Mouse (Mus musculus) thymus, postnatal 0 days (tissue): Measurements from ENCODE around the gene Dnmt3l. TPM values are rescaled to one million over a fixed set of nuclear protein-coding genes. Genes with fewer than 3 reads are reported as not detected.

Source experiments
- DNase-seq: peaks from one replicate; pipeline ENCODE4 v3.0.0-alpha.2; 2015; ENCODE audit warnings: low spot score
- polyA plus RNA-seq: library from polyadenylated mRNA; unstranded; fragments of >200 nt; fragmentation: Nextera tagmentation; extraction: Ambion mirVana; gene quantifications from 2 replicates; pipeline ENCODE4 v1.2.1, GENCODE M21; 2015

Dnmt3l gene
- polyA plus RNA-seq, 1 experiment from 2014 or later: 0.69 TPM

DNA sequence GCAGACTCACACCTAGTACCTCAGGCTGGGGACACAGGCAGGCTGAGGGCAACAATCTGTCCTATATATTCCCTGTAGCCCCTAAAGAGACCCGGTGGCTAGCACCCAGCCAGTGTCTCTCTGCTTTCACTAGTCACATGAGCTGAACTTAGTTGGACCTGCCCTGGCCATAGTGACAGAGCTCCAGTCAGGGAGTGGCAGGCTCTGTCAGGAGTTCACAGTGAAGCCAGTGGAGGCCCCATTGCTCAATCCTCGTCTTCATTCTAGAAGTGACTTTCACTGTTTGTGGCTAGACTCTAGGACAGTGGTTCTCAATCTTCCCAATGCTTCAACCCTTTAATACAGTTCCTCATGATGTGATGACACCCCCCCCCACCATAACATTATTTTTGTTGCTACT lies 9.8 kb upstream of the Dnmt3l start:
- DNase-seq: no peak

DNA sequence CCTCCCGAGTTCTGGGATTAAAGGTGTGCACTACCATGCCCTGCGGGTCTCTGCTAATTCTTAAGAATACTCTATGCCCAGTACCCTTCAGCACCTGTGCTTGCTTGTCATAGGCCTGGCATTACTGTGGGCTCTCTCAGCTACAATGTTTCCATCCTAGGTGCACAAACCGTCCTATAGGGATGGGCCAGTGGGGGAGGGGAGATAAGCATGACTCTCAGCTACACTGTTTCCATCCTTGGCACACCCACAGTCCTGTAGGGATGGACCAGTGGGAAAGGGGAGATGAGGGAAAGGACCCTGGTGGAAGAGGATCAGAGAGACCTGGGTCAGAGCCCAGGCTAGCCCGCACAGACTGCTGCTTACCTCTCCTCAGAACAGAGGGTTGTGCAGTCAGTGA lies 4.6 kb upstream of the Dnmt3l start:
- DNase-seq: no peak

DNA sequence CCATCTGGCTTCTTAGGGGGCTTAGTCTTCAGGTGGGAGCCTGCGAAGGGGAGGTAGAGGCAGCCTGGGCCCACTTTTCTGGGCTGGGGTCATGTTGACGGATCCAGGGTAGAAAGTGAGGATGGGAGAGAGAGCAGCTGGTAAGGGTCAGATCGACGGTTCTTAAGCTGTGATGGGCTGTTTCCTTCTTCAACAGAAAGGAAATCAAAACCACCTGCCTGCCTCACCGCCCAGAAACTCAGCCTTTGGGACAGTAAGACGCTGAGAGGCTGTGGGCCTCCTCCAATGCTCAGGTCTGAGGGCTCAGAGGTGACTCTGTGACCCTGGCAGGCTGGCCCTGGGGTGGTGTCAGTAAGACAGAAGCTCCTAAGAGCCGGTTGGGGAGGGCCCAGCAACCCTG lies 349 bp downstream of the Dnmt3l start:
- DNase-seq: no peak

DNA sequence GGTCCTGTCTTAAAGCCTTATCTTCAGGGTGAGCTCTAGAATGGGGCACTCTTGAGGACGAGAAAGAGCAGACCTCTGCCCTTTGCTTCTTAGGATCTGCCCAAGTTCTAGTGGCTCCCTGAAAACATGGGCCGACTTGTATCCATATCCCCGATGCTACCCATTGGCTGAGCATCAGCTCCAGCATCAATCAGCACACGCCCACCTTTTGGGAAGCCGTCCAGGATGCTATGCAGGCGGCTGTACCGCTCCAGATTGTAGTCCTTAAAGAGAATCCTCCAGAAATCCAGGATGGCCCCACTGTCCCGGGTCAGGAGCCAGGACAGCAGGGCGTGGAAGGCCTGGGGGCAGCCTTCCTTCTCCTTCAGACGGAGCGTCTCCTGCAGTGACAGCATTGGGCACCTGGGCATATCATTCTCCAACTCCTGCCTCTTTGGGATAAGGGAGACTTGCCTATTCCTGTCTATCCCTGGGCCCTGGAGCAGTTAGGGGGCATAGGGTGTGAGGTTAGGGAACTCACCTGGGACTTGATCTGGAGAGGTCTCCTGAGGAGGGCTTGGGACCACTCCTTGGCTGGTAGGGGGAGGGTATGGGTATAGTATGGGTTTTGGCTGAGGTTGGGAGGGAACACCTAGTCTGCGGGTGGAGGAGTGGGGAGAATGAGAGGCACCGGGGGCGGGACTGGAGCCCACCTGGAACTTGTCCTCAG lies 1.1 kb downstream of the Dnmt3l start:
- DNase-seq: no peak

DNA sequence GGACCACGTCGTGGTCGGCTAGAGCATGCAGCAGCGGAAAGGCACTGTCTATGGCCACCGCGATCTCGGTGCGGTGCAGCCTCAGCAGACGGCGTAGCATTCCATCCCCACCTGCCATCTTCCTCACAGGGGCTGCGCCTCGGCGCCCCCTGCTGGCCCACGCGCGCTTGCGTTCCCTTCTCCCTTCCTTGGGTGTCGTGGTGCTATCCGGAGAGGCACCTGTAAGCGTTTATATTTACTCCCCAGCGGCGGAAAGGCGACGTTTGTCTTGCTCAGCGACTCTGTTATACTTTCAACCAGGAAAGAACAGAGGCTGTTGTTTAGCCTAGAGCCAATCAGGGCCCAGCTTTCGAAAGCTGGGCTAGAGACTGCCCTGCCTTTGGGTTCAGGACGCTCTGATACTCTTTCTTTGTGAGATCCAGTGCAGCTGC lies 1.7 kb downstream of the Dnmt3l start, which contains the start of gene Aire:
Gene Aire (minus strand): TSS at position 205 of the 431 bp plus-strand sequence.
- peak; percentile 91 for DNase-seq

DNA sequence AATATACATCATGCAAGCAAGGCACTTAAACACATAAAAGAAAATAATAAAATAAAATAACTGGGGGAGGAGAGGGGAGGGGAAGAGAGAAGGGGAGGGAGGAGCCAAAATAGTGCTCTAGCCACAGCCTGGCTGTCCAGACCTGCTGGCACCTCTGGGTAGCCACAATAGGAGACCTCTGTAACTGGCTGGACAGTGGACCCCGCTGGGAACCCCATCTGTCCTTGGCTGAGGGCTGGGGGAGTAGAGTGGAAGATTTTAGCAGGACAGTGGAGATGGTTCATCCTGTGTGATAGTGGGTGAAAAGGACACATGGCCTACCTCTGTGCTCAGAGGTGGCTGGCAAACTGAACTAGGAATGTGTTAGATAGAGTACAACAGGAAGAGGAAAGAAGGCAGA lies 2.8 kb downstream of the Dnmt3l start:
- DNase-seq: no peak

DNA sequence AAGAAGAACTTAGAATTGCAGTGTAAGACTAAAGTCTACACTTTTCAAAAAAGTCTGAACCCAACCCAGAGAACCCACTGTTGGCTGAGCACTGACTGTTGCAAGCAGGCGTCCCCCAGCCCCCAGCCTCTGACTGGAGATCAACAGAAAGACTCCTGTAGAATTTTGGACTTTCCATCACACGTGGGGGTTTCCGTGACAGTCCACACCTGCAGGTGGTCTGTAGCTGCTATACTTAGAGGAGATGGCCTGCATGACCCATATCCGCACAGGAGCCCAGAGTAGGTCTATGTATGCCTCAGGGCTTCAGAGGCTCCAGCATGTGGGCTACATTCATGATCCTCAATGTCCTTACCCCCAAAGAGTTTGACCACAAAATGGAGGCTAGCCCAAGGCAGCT lies 4.6 kb downstream of the Dnmt3l start:
- DNase-seq: no peak

DNA sequence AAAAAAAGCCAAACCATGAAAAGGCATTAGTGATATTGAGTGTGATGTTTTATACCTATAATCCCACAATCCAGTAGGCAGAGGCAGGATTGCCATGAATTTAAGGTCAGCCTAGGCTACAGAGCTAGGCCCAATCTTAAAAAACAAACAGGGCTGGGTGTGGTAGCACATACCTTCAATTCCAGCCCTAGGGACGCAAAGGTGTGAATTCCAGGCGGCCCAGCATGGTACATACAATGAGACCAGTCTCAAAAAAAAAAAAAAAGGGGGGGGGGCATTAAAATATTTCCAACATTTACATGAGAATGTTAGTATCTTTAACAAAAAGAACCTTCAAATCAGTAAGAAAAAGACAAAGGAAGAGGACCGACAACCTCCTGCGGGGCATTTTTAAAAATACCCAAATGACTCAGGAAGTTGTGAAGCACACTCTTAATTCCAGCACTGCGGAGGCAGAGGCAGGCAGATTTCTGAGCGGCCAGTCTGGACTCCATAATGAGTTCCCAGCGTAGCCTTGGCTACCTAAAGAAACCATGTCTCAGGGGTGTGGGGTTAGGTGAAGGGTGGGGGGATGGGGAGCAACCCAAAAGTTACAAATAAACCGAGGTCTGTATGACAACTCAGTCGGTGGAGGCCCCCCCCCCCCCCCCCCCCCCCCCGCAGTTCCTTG lies 6.4 kb downstream of the Dnmt3l start:
- DNase-seq: no peak

DNA sequence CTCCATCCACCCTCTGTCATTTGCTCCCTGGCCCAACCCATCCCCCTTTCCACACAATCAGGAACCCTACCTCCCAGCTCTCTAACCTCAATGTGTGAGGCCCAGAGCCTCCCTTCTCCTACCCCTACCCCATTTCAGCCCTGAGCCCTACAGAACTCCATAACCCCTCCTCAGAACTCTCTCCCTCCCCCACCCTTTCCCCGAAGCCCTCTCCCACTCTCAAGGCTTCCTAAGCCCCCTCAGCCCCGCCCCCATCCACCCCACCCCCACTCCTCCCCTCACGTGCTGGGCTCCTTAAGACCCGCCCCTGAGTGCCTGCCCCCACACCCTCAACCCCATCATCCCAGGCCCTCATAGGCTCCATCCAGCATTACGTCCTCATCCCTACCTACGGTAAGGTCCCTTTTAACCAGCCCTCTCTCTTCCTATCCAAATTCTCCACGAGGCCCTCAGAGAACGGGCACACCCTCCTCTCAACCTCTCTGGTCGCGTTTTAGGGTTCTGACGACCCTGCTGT lies 7.8 kb downstream of the Dnmt3l start:
- no peak for DNase-seq

DNA sequence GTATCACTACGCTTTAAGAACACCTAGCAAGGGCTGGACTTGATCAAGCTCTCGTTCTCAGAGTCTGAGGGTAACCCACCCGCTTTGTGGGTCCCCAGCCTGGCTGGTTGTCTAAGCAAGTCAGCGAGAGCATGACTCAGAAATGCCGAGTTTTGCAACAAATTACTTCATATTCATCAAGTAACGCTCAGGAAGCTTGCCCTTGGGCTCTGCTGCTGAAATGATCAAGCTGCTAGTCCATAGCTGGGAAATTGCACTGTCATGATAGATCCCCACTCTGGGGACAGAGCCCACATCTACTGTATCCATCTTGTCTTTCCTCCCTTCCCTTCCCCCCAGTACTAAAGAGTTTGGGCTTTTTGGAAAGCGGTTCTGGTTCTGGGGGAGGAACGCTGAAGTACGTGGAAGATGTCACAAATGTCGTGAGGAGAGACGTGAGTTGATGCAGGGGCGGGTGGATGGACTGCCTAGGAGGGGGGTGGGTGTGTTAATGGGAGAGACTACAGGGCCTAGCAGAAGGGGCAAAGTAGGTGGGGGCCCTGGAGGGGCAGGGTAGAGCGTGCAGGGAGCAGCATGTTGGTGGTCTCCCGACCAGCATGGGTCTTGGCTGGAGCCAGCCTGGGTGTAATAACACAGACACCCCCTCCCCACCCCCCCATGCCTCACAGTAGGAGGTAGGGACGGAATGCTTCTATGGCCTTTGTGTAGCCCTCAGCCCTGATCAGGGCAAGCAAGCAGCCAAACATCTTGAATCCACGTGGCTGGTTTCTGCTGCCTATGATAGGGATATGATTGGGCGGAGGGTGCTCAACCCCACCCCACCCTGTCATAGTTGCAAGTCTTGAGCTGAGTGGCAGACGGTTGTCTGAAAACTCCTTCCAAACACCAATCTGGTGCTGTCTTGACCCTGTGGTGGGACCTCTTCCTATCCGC lies 13.2 kb downstream of the Dnmt3l start:
- DNase-seq: no peak

DNA sequence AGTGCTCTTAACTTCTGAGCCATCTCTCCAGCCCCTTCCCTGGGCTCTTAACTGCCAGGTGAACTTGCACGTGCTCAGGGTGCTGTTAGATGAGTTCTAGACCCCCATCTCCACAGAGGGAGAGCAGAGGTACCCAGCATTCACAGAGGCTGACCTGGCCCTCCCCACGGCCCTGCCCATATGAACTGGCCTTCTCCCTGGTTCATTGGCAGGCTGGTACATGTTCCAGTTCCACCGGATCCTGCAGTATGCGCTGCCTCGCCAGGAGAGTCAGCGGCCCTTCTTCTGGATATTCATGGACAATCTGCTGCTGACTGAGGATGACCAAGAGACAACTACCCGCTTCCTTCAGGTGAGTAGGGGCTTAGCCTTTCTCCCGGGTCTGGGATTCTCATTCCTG lies 15.3 kb downstream of the Dnmt3l start:
- no peak for DNase-seq

DNA sequence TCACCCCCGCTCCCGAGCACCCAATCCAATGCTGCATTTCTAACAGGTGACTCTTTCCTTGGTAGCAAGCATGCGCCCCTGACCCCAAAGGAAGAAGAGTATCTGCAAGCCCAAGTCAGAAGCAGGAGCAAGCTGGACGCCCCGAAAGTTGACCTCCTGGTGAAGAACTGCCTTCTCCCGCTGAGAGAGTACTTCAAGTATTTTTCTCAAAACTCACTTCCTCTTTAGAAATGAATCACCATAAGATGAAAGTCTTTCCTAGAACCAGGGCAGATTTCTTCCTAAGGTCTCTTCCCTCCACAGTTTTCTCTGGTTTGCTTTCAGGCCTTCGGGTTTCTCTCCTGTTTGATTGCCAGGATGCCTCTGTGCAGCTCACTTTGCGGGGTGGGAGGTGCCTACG lies 21.4 kb downstream of the Dnmt3l start:
- no peak for DNase-seq

DNA sequence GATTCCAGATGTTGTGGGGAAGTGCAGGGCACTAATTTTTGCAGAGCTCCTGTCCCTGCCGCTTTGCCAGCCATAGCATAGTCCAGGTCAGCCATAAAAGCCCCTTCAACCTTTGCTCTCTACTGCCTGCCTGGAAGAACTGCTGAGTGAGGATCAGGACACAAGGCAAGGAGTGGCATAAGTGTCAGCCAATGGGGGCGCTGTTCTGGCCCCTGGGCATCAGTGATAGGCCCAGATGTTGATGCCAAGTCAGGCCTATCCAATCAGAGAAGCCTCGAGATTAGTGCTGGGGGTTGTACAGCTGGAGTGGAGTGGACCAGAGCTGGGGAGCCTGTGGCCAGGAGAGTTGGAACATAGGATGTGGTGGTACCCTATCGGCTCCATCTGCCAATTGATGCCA lies 25.5 kb downstream of the Dnmt3l start:
- DNase-seq: peak; percentile 36

DNA sequence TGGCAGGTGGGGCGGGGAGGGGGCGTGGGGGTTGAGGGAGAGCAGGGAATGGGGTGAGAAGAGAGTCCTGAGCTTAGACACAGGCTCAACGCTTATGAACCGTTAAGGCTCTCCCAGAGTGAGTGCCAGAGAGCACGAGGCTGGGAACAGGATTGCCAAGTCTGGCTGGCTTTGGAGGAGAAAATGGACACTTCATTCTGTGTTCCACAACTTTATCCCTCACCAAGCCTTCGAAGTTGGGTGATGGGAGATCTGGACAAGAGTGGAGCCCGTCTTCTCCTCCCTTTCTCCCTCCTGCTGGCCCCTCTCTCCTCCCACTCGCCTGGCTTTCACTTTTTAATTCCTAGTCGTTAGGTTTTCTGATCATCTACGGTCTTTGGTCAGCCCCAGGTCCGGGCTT lies 26.8 kb downstream of the Dnmt3l start:
- DNase-seq: no peak

DNA sequence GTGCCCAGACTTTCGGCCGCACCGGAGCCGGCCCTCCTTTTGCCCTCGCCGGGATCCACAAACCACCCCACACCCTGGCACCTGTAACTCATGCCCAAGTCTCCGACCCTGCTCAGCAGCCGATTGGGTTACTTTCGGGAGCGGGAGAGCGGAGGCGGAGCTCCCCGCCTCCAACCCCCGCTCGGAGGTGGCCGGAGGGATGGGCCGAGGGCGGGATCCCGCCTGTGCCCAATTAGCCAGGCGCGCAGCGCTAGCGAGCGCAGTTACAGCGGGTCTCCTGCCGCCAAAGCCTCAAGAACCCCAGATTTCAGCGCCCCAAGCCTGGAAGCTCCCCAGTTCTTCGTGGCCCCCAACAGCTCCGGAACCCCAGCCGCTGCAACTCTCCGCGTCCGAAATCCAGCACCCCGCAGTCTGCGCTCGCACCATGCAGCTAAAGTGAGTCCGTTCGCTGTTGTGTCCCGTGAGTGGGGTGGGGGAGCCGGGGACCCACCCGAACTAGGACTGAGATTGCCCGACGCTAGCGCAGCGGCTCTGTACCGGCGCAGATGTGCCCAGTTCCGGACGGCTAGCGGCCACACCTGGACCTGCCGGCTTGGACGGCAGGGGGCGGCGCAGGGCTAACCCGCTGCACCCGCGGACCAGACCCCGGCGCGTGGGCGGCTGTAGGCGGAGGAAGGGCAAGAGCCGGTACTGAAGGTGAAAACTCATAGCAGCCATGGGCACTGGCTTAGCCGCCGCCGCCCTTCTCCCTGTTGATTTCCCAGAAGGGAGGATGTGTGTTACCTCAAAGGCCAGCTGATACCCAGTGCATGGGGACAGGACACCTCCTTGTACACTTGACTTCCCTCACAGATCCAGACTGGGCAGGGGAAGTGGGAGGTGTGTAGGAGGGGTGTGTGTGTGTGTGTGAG lies 27.6 kb downstream of the Dnmt3l start, which contains the start of gene Icosl:
Gene Icosl (plus strand): TSS at position 202 of the 911 bp plus-strand sequence.
- peak; percentile 27 for DNase-seq

DNA sequence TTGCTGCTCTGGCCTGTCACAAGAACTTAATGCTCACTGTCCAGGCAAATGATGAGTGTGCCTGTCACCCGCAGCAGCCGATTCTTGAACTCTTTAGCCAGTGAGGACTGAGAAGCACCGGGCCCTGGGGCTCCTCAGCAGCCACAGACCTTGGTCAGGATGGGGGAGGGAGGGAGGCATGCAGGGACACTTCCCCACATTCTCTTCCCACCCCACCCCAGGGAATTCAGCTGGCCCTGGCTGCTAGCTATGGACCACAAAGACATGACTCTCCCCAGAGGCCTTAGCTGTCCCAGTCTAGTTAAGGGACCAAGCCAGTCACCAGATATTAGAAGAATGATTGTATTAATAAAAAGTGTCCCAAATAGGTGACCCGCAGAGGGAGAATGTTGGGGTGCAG lies 32.4 kb downstream of the Dnmt3l start:
- no peak for DNase-seq

DNA sequence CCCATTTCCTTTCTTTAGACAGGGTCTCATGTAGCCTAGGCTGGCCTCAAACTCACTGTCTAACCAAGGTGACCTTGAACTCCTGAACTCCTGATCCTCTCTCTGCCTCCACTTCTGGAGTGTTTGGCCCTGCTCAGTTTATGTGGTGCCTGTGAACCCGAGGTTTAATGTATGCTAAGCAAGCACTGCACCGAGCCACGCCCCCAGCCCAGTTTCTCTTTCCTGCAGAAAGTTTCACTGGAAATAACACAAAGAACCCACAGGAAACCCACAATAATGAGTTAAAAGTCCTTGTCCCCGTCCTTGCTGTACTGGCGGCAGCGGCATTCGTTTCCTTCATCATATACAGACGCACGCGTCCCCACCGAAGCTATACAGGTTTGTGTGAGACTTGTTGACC lies 33.2 kb downstream of the Dnmt3l start:
- peak; percentile 54 for DNase-seq

DNA sequence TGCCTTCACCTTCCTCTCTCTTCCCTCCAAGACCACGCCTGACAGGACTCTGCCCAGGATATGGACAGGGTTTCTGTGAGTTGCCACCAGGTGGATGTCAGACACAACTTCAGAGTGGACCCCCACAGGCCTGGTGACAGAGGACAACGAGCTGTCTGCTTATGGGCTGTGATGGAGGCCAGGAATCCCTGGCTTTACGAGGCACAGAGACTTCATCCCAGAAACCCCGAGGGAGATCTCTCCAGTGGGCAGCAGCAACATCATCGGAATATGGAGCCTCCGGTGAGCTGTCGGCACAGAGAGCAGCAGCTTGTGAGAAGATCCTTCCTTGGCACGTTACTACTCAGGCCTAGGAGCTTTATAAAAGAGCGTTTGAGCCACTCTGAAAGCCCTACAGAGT lies 36.1 kb downstream of the Dnmt3l start:
- no peak for DNase-seq

DNA sequence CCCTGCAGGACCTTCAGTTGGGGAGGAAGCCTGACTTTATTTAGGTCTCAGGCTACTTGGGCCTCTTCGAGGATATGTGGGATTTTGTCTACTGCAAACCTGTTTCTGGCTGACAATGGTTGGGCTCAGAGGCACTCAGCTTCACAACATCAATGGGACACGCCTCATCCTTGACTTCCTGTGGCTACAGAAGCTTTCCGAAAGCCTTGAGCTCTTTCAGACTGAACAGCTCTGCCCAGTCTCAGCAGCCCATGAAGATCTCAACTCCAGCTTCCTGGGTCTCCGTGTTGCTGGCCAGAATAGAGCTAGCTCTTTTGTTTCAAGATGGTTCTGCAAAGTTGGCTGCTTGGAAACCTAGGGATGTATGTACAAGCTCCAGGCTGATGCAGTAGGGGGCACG lies 36.5 kb downstream of the Dnmt3l start:
- DNase-seq: peak; percentile 26

DNA sequence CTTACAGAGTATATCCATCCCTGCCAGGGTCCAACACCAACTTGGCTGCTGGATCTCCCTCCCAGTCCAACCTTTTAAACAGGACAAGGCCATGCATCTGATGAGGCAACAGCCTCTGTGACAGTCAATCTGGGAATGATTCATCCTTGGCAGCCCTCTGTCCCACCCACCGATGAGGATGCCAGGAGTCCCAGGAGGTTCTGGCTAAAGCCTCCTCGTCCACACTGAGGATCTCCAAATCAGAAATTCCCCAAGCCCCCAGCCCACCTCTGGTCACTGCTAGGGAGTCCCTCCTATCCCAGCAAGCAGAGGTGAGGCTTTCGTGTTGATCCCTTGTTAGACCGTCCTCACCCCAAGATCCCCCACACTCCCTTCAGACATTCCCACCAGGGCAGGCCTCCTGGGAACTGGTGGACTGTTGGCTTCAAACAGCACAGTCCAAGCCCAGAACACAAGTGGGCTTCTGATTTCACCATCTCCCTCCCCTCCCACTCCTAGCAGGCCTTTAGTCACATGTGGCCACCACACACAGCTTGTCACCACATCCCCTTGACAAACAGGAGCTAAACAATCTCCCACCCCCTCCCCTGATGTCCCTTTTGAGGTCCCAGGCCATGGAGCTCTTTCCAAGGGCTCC lies 38.3 kb downstream of the Dnmt3l start:
- no peak for DNase-seq
